Mouse (Mus musculus) liver, embryonic 14.5 days (tissue): ENCODE measurements around the gene Kif13a.

Experiments
- CTCF ChIP-seq: IDR thresholded peaks from 2 replicates; pipeline ENCODE4 v1.5.1; 2016; ENCODE audit warnings: antibody characterized with exemption, low read depth, control low read depth
- EP300 ChIP-seq: IDR thresholded peaks from 2 replicates; pipeline ENCODE4 v1.6.1; 2016; ENCODE audit warnings: antibody characterized with exemption, low read depth

- TF ChIP-seq CTCF (no peak), EP300 (no peak)
These were observed 1.3 kb downstream of the Kif13a start for GRCm38 (mm10) chr13:46928404-46928803.
